In genomic region chr13:29271451-29271850, GRCm38 (mm10) we compare ENCODE assay signal across 27 mouse cellular contexts.
A peak's percentile ranks its signal among the peaks of the same experiment; 100 is the strongest.
DNase-seq lines count a peak whose midpoint lies in the region; ATAC-seq lines count a peak whose summit lies in the region.
"Had no signal": no experiment of that assay in that cellular context is flagged by ENCODE, and none has a peak within 500 bp of the region (broad histone marks: within the 10 kb centered on the region; RNA-seq: fewer than 3 reads in every experiment).

No protein-coding gene starts in this region.

- no peak overlapping the region for H3K27ac ChIP-seq in hindbrain, embryonic 10.5 days
- no peak overlapping the region for H3K27ac ChIP-seq in hindbrain, embryonic 11.5 days (ENCODE audit: low read depth, low read length)
- H3K27ac ChIP-seq in midbrain, embryonic 11.5 days (ENCODE audit: low read depth, low read length): no peak overlapping the region
- H3K27ac ChIP-seq in midbrain, embryonic 10.5 days (replicated peaks): no peak overlapping the region; the same call in 1 of the 2 replicates
- H3K27ac ChIP-seq: forebrain, embryonic 10.5 days; limb, embryonic 13.5 days; liver, embryonic 12.5 days had no signal

- H3K27me3 ChIP-seq in hindbrain, embryonic 10.5 days (ENCODE audit: insufficient read depth, poor library complexity, severe bottlenecking): no peaks in the 10 kb centered on the region
- H3K27me3 ChIP-seq in hindbrain, embryonic 11.5 days (ENCODE audit: control insufficient read depth, insufficient read depth, low read length): no peaks in the 10 kb centered on the region
- no peaks in the 10 kb centered on the region for H3K27me3 ChIP-seq in midbrain, embryonic 11.5 days (ENCODE audit: control insufficient read depth, insufficient read depth, low read length)
- H3K27me3 ChIP-seq in midbrain, embryonic 10.5 days (ENCODE audit: low read depth, poor library complexity, severe bottlenecking): no peaks in the 10 kb centered on the region
- H3K27me3 ChIP-seq: limb, embryonic 13.5 days; liver, embryonic 12.5 days; Patski had no signal

- H3K4me3 ChIP-seq in hindbrain, embryonic 10.5 days: no peak overlapping the region
- no peak overlapping the region for H3K4me3 ChIP-seq in hindbrain, embryonic 11.5 days (ENCODE audit: low read depth, low read length)
- no peak overlapping the region for H3K4me3 ChIP-seq in midbrain, embryonic 11.5 days (ENCODE audit: low read depth, low read length)
- H3K4me3 ChIP-seq in midbrain, embryonic 10.5 days: no peak overlapping the region
- H3K4me3 ChIP-seq: forebrain, embryonic 10.5 days; limb, embryonic 13.5 days; liver, embryonic 12.5 days; megakaryocyte, embryonic 14.5 days had no signal

- no peaks in the 10 kb centered on the region for H3K9me3 ChIP-seq in hindbrain, embryonic 10.5 days
- no peaks in the 10 kb centered on the region for H3K9me3 ChIP-seq in hindbrain, embryonic 11.5 days (ENCODE audit: control insufficient read depth, low read length)
- H3K9me3 ChIP-seq in midbrain, embryonic 11.5 days (ENCODE audit: control insufficient read depth, low read length): no peaks in the 10 kb centered on the region
- H3K9me3 ChIP-seq in midbrain, embryonic 10.5 days (replicated peaks): no peaks in the 10 kb centered on the region
- H3K9me3 ChIP-seq: forebrain, embryonic 10.5 days; G1E; limb, embryonic 13.5 days; liver, embryonic 12.5 days had no signal

- no peak for ATAC-seq in hindbrain, embryonic 11.5 days (ENCODE audit: low FRiP score)
- ATAC-seq in midbrain, embryonic 11.5 days (ENCODE audit: low FRiP score): no peak
- ATAC-seq: forebrain, postnatal 0 days; inflammation-experienced regulatory T-cells, adult 6 months; liver, embryonic 12.5 days; liver, postnatal 0 days; Patski had no signal

- H3K9ac ChIP-seq in hindbrain, embryonic 11.5 days (ENCODE audit: low read depth, low read length): no peak overlapping the region
- H3K9ac ChIP-seq in midbrain, embryonic 11.5 days (ENCODE audit: low read length): no peak overlapping the region
- H3K9ac ChIP-seq: forebrain, postnatal 0 days; limb, embryonic 13.5 days; liver, embryonic 12.5 days; liver, postnatal 0 days had no signal

- peaks cover 15% of the 10 kb centered on the region for H3K4me1 ChIP-seq in hindbrain, embryonic 10.5 days (replicated peaks)
- H3K4me1 ChIP-seq in hindbrain, embryonic 11.5 days (replicated peaks; ENCODE audit: control insufficient read depth, insufficient read depth, low read length): no peaks in the 10 kb centered on the region
- peaks cover 10% of the 10 kb centered on the region; the same call in 1 of the 2 replicates for H3K4me1 ChIP-seq in midbrain, embryonic 11.5 days (ENCODE audit: control insufficient read depth, insufficient read depth, low read length)
- H3K4me1 ChIP-seq in midbrain, embryonic 10.5 days: peaks cover 25% of the 10 kb centered on the region
- H3K4me1 ChIP-seq: limb, embryonic 13.5 days; liver, embryonic 12.5 days had no signal

- no peak overlapping the region for H3K4me2 ChIP-seq in hindbrain, embryonic 11.5 days (replicated peaks; ENCODE audit: low read depth, low read length)
- H3K4me2 ChIP-seq in midbrain, embryonic 11.5 days: no peak overlapping the region
- H3K4me2 ChIP-seq: heart, embryonic 11.5 days; limb, embryonic 13.5 days; liver, embryonic 12.5 days had no signal

- no peaks in the 10 kb centered on the region for H3K36me3 ChIP-seq in hindbrain, embryonic 10.5 days
- H3K36me3 ChIP-seq in hindbrain, embryonic 11.5 days (ENCODE audit: control insufficient read depth, insufficient read depth, low read length): no peaks in the 10 kb centered on the region
- H3K36me3 ChIP-seq in midbrain, embryonic 11.5 days (ENCODE audit: control insufficient read depth, insufficient read depth, low read length): no peaks in the 10 kb centered on the region
- no peaks in the 10 kb centered on the region for H3K36me3 ChIP-seq in midbrain, embryonic 10.5 days
- H3K36me3 ChIP-seq: forebrain, embryonic 10.5 days; G1E; limb, embryonic 13.5 days; liver, embryonic 12.5 days had no signal

- peak; percentile 38 to 52 for DNase-seq in cerebellum, postnatal 10 days
- DNase-seq in cerebellum, postnatal 36 days: no peak
- DNase-seq in hindbrain, embryonic 10.5 days (ENCODE audit: low spot score): peak; percentile 19
- DNase-seq in hindbrain, embryonic 11.5 days (ENCODE audit: low spot score): no peak
- DNase-seq in midbrain, embryonic 11.5 days (ENCODE audit: low spot score, missing footprints): peak; percentile 71
- DNase-seq in midbrain, embryonic 10.5 days (ENCODE audit: low spot score): no peak
- peak; percentile 91 for DNase-seq in retina, postnatal 1 day
- DNase-seq in right cerebral cortex, adult 18-20 months: no peak
- DNase-seq: adrenal gland, postnatal 14 days; cerebellum, adult 11-12 months; cerebellum, adult 9-11 months; forebrain, postnatal 0 days; heart, postnatal 36 days; kidney, adult 11 months; kidney, postnatal 14 days; liver, postnatal 0 days; lung, postnatal 4 days; midbrain, embryonic 14.5 days; right cerebral cortex, postnatal 14 days had no signal

Comparison
In these comparisons a context has a peak if more than half of its experiments do, and no peak if none do; other contexts are left out.
1. DNase-seq: peak in cerebellum, postnatal 10 days (2 of 2), hindbrain, embryonic 10.5 days (single experiment), midbrain, embryonic 11.5 days (single experiment) and retina, postnatal 1 day (single experiment); none in cerebellum, postnatal 36 days (0 of 2), hindbrain, embryonic 11.5 days (single experiment), midbrain, embryonic 10.5 days (single experiment) and right cerebral cortex, adult 18-20 months (single experiment).